Mouse (Mus musculus) ovary, adult 2 months (tissue): Measurements from ENCODE around the gene Slc19a3. TPM values are rescaled to one million over a fixed set of nuclear protein-coding genes. Genes with fewer than 3 reads are reported as not detected.

Experiments
- polyA plus RNA-seq: library from polyadenylated mRNA; depleted of rRNA; stranded (reverse); fragments of >200 nt; gene quantifications from 2 replicates; pipeline ENCODE4 v1.2.3, GENCODE M21; 2012; rRNA removed

Slc19a3 gene
- 1.3 and 1.5 TPM in 2 replicates for polyA plus RNA-seq

DNA sequence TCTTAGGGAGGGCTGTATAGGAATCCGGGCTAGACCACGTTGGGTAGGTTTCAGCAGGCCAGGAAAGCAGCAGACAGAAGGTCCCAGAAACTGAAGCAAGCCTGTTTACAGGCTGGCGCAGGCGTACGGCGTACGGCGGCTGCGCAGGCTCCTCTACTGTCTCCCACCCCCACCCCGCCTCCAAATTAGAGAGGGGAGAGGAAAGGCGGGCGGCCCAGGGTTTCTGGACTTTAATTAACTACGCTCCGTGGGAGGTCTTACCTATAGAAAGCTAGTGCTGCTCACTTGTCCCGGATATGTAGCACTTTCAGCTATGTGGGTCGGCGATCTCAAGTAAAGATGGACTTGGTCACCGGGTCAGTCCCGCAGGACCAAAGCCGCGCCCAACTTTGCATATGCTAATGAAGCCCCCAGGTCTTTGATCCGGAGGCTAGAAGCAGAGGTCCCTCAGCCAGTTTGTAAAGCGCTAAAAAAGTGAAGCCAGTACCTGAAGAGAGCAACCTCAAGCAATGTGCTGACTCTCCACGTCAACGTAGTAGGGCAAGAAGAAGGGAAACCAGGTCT, at the start of gene Slc19a3:
Slc19a3 (minus strand) TSS at position 340 of the 564 bp plus-strand sequence.

DNA sequence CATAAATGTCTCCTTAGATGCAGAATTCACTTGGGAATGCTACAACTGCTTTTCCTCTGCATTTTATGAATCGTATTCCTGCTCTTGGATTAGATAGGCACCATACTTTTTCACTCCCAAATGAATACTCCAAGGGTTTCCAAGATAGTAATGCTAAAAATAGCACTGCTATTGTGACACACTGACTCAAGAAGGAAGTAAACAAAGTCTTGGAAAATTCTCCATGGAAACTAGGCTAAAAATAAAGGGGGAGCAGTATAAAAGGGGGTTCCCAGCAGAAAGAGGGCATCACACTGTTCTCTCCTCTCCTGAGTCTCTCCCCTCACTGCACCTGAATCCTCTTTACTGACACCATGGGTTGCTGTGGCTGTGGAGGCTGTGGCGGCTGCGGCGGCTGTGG, 22.4 kb upstream of the Slc19a3 start, which contains the start of gene Krtap28-13:
Krtap28-13 (plus strand) TSS at position 288 of the 400 bp plus-strand sequence.

DNA sequence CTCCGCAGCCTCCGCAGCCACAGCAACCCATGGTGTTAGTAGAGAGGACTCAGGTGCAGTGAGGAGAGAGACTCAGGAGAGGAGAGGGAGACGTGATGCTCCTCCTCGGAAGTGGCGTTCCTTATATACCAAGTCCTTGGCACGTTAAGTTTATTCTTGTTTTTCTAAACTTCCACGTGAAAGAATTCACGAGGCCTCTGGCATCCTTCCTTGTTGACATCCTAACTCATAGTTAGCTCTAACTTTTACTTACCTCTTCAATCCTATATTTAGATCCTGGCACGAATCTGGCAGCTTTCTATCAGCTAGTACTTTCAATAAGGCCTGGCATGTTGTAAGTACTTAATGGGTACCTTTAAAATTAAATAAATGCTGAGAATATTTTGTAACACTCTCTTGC, 21.0 kb upstream of the Slc19a3 start, which contains the start of gene A030005K14Rik:
A030005K14Rik (minus strand) TSS at position 101 of the 400 bp plus-strand sequence.

DNA sequence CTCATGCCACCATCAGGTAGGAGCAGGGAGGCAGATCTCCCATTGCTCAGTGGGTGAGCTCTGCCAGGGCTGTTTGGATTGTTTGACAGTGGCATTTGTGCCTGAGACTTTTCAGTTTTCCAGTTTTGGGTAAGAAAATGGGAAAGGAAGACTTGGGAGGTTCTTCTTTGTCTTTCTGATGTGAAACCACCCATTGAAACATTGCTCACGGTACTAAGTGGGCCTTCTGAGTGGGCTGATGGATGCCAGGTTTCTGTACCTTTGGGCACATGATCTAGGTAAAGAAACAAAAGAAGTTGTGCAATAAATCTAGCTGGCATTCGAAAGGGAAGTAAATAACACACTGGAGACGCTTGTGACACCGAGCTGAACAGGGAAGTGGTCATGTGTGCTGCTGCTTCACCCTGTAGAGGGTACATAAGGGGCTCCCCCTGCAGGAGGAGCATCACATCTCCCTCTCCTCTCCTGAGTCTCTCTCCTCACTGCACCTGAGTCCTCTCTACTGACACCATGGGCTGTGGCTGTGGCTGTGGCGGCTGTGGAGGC, 6.7 kb upstream of the Slc19a3 start, which contains the start of gene Gm47969:
Gm47969 (plus strand) TSS at position 51 of the 546 bp plus-strand sequence.

DNA sequence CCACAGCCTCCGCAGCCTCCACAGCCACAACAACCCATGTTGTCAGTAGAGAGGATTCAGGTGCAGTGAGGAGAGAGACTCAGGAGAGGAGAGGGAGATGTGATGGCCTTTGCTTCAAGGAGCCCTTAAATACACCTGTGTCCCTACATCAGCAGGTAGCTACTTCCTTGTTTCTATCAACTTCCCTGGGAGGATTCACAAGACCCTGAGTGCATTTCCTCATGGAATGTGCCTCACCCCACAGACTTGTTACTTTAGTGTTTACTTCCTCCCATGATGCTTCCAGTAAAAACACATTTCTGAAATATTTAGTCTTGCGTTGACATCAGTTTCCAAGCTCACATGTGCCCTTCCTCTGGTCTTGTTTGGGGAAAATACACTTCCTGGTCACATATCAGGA, 4.1 kb upstream of the Slc19a3 start, which contains the start of gene Krtap28-10:
Krtap28-10 (minus strand) TSS at position 101 of the 400 bp plus-strand sequence.

DNA sequence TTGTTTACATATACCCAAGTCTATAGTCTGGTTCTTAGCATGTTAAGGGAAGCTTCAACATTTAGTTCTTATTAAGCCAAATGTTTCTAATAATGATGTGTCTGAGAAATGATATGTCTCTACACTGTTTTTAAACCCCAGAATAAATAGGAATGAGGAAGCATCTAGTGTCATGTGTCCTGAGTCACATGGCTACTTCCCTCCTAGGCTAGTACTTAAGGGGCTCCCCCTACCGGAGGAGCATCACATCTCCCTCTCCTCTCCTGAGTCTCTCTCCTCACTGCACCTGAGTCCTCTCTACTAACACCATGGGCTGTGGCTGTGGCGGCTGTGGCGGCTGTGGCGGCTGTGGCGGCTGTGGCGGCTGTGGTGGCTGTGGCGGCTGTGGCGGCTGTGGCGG, 37.9 kb downstream of the Slc19a3 start, which contains the start of gene Gm47959:
Gm47959 (plus strand) TSS at position 243 of the 400 bp plus-strand sequence.

Other genes with a start within 250 kb of the Slc19a3 start
- gene Agfg1, start 199.0 kb downstream of the Slc19a3 start, polyA plus RNA-seq, result 37.9 and 54.4 TPM in 2 replicates
- gene A030005L19Rik, start 125.1 kb downstream of the Slc19a3 start, polyA plus RNA-seq, result 0.82 and 1.5 TPM in 2 replicates
- not detected in 2 replicates for gene A030014E15Rik, start 113.5 kb downstream of the Slc19a3 start, polyA plus RNA-seq
- not detected in 2 replicates for gene Gm6217, start 107.0 kb downstream of the Slc19a3 start, polyA plus RNA-seq
- not detected in 2 replicates for gene A030003K21Rik, start 95.1 kb downstream of the Slc19a3 start, polyA plus RNA-seq
- not detected in 2 replicates for gene Gm7544, start 82.4 kb downstream of the Slc19a3 start, polyA plus RNA-seq
- not detected in 2 replicates for gene Gm47955, start 78.2 kb downstream of the Slc19a3 start, polyA plus RNA-seq
- gene Gm47959, start 37.9 kb downstream of the Slc19a3 start, polyA plus RNA-seq, result not detected in 2 replicates
- not detected in 2 replicates for gene Krtap28-10, start 4.0 kb upstream of the Slc19a3 start, polyA plus RNA-seq
- not detected in 2 replicates for gene Gm47969, start 6.5 kb upstream of the Slc19a3 start, polyA plus RNA-seq
- gene A030005K14Rik, start 20.9 kb upstream of the Slc19a3 start, polyA plus RNA-seq, result not detected in 2 replicates
- not detected in 2 replicates for gene Krtap28-13, start 22.5 kb upstream of the Slc19a3 start, polyA plus RNA-seq
- gene Ccl20, start 78.3 kb upstream of the Slc19a3 start, polyA plus RNA-seq, result not detected in 2 replicates
- gene Daw1, start 121.3 kb upstream of the Slc19a3 start, polyA plus RNA-seq, result 1.6 and 1.9 TPM in 2 replicates